Comparison of ENCODE assay signal across 19 mouse cellular contexts in genomic region chr1:132151908-132152307, GRCm38 (mm10). TPM values are rescaled to one million over a fixed set of nuclear protein-coding genes. Genes with fewer than 3 reads are reported as not detected.
A peak's percentile ranks its signal among the peaks of the same experiment; 100 is the strongest.
DNase-seq lines count a peak whose midpoint lies in the region; ATAC-seq and TF ChIP-seq lines count a peak whose summit lies in the region.
"Had no signal": no experiment of that assay in that cellular context is flagged by ENCODE, and none has a peak within 500 bp of the region (broad histone marks: within the 10 kb centered on the region; RNA-seq: fewer than 3 reads in every experiment).

No protein-coding gene starts in this region.

- no peak for TF ChIP-seq CTCF in embryonic fibroblast, embryonic 13.5 days (IDR thresholded peaks at IDR 0.05; ENCODE audit: borderline replicate concordance, insufficient read depth, low read length)
- TF ChIP-seq CTCF in stomach, postnatal 0 days (IDR thresholded peaks at IDR 0.05; ENCODE audit: low read depth): no peak
- no peak for TF ChIP-seq CTCF in cerebellum, adult 2 months (IDR thresholded peaks at IDR 0.05; ENCODE audit: borderline replicate concordance, insufficient read depth, low read depth, low read length)

- 0 out of 2 replicates have a peak overlapping the region, but pooled peaks have one; percentile 21 for H3K27ac ChIP-seq in lung, embryonic 15.5 days
- H3K27ac ChIP-seq in embryonic fibroblast, embryonic 13.5 days (ENCODE audit: insufficient read depth, low read length): peak overlapping the region; percentile 13; the same call in 1 of the 2 replicates
- peak overlapping the region; percentile 77 for H3K27ac ChIP-seq in stomach, postnatal 0 days (replicated peaks)
- H3K27ac ChIP-seq in cerebellum, adult 2 months (ENCODE audit: insufficient read depth, low read length): no peak overlapping the region
- H3K27ac ChIP-seq: embryonic facial prominence, embryonic 15.5 days; forebrain, embryonic 12.5 days; liver, embryonic 12.5 days; midbrain, embryonic 12.5 days had no signal

- no peak overlapping the region; the same call in 1 of the 2 replicates for H3K9ac ChIP-seq in lung, embryonic 15.5 days
- H3K9ac ChIP-seq in stomach, postnatal 0 days (ENCODE audit: low read length): no peak overlapping the region
- H3K9ac ChIP-seq: embryonic facial prominence, embryonic 15.5 days; forebrain, embryonic 12.5 days; liver, embryonic 12.5 days; midbrain, embryonic 12.5 days had no signal

- H3K4me1 ChIP-seq in lung, embryonic 15.5 days: peaks cover 28% of the 10 kb centered on the region
- H3K4me1 ChIP-seq in embryonic fibroblast, embryonic 13.5 days (ENCODE audit: control insufficient read depth, insufficient read depth, low read length): peaks cover 20% of the 10 kb centered on the region; the same call in 1 of the 2 replicates
- no peaks in the 10 kb centered on the region for H3K4me1 ChIP-seq in stomach, postnatal 0 days (replicated peaks; ENCODE audit: control insufficient read depth, insufficient read depth)
- H3K4me1 ChIP-seq in cerebellum, adult 2 months (ENCODE audit: control insufficient read depth, insufficient read depth, low read length): no peaks in the 10 kb centered on the region
- H3K4me1 ChIP-seq: midbrain, embryonic 12.5 days had no signal

- no peak for TF ChIP-seq POLR2A in embryonic fibroblast, embryonic 13.5 days (IDR thresholded peaks at IDR 0.05; ENCODE audit: low read depth, low read length)
- no peak for TF ChIP-seq POLR2A in cerebellum, adult 2 months (IDR thresholded peaks at IDR 0.05; ENCODE audit: borderline replicate concordance, insufficient read depth, low read length)

- H3K4me3 ChIP-seq in lung, embryonic 15.5 days: no peak overlapping the region
- H3K4me3 ChIP-seq in embryonic fibroblast, embryonic 13.5 days (ENCODE audit: insufficient read depth, low read length): no peak overlapping the region
- no peak overlapping the region for H3K4me3 ChIP-seq in stomach, postnatal 0 days (ENCODE audit: low read depth, low read length)
- no peak overlapping the region for H3K4me3 ChIP-seq in cerebellum, adult 2 months (replicated peaks; ENCODE audit: insufficient read depth, low read depth, low read length)
- H3K4me3 ChIP-seq: embryonic facial prominence, embryonic 15.5 days; forebrain, embryonic 12.5 days; liver, embryonic 12.5 days; midbrain, embryonic 12.5 days had no signal

- no peaks in the 10 kb centered on the region; the same call in 1 of the 2 replicates for H3K27me3 ChIP-seq in lung, embryonic 15.5 days
- no peaks in the 10 kb centered on the region for H3K27me3 ChIP-seq in stomach, postnatal 0 days (ENCODE audit: control insufficient read depth, insufficient read depth, low read length)
- no peaks in the 10 kb centered on the region for H3K27me3 ChIP-seq in cerebellum, adult 2 months (ENCODE audit: control insufficient read depth, insufficient read depth, low read length)
- H3K27me3 ChIP-seq: embryonic facial prominence, embryonic 15.5 days; forebrain, embryonic 12.5 days; liver, embryonic 12.5 days had no signal

- H3K9me3 ChIP-seq in lung, embryonic 15.5 days: no peaks in the 10 kb centered on the region
- no peaks in the 10 kb centered on the region for H3K9me3 ChIP-seq in stomach, postnatal 0 days (ENCODE audit: control insufficient read depth, low read length)
- H3K9me3 ChIP-seq: embryonic facial prominence, embryonic 15.5 days; forebrain, embryonic 12.5 days; liver, embryonic 12.5 days; midbrain, embryonic 12.5 days had no signal

- WGBS in lung, embryonic 15.5 days: 35% methylated on average over 2 of the region's 2 CpGs
- WGBS in stomach, postnatal 0 days: 43% methylated on average over 2 of the region's 2 CpGs
- WGBS in cerebellum, adult 2 months: 74% methylated on average over 2 of the region's 2 CpGs

- no peak for ATAC-seq in lung, embryonic 15.5 days (ENCODE audit: borderline replicate concordance, extremely low read depth, low FRiP score, low TSS enrichment)
- ATAC-seq in stomach, postnatal 0 days (ENCODE audit: low FRiP score, low TSS enrichment): peak; percentile 74
- ATAC-seq: liver, embryonic 12.5 days had no signal

- no peaks in the 10 kb centered on the region for H3K36me3 ChIP-seq in lung, embryonic 15.5 days
- no peaks in the 10 kb centered on the region for H3K36me3 ChIP-seq in stomach, postnatal 0 days (ENCODE audit: control insufficient read depth, insufficient read depth, low read length)
- H3K36me3 ChIP-seq: embryonic facial prominence, embryonic 15.5 days; forebrain, embryonic 12.5 days; liver, embryonic 12.5 days; midbrain, embryonic 12.5 days had no signal

- intact Hi-C loops in heart, postnatal 25 days (cut with DNase I): no loop called here

- TF ChIP-seq EP300 in stomach, postnatal 0 days (optimal IDR thresholded peaks at IDR 0.05): no peak

- H3K4me2 ChIP-seq in lung, embryonic 15.5 days: no peak overlapping the region
- H3K4me2 ChIP-seq in stomach, postnatal 0 days (replicated peaks; ENCODE audit: low read depth): no peak overlapping the region
- H3K4me2 ChIP-seq: embryonic facial prominence, embryonic 15.5 days; forebrain, embryonic 12.5 days; liver, embryonic 12.5 days; midbrain, embryonic 12.5 days had no signal

- peak; percentile 88 for DNase-seq in heart, adult 11 months
- no peak for DNase-seq in heart, postnatal 25 days (ENCODE audit: low spot score)
- DNase-seq in lung, postnatal 25 days (ENCODE audit: low spot score): no peak
- DNase-seq in stomach, postnatal 0 days (ENCODE audit: low spot score): peak; percentile 66
- DNase-seq in cerebellum, adult 2 months: no peak
- no peak for DNase-seq in adrenal gland, adult 2 months
- DNase-seq: adrenal gland, postnatal 10 days; cerebellum, adult 9-10 months; kidney, postnatal 4 days; left cerebral cortex, postnatal 4 days; thymus, adult 2 months had no signal

RNA-seq across cellular contexts. Expression of gene Cdk18, which starts 12.4 kb away (rescaled TPM):
- 10 to 100 TPM; 10.9 to 12.0 TPM for total RNA-seq in heart, postnatal 25 days (2021)
- polyA plus RNA-seq in lung, embryonic 15.5 days (2015; fragmentation: Nextera tagmentation; extraction: Ambion mirVana): 6.5 and 7.7 TPM in 2 replicates
- 14.0 and 28.8 TPM in 2 replicates for polyA plus RNA-seq in embryonic fibroblast, embryonic 13.5 days (2011; ENCODE audit: insufficient read length, low read depth, missing spikeins)
- 9.7 and 14.5 TPM in 2 replicates for polyA plus RNA-seq in stomach, postnatal 0 days (2015; fragmentation: Nextera tagmentation; extraction: Ambion mirVana)
- polyA plus RNA-seq in cerebellum, adult 2 months (2012; rRNA removed): 32.1 and 35.8 TPM in 2 replicates
- total RNA-seq in adrenal gland, adult 2 months (2021): 10 to 100 TPM; 14.9 to 22.5 TPM
- polyA plus RNA-seq in adrenal gland, adult 2 months (2012; rRNA removed): 36.3 and 42.5 TPM in 2 replicates

RNA-seq across cellular contexts. Expression of gene Lemd1, which starts 39.3 kb away (rescaled TPM):
- total RNA-seq in heart, postnatal 25 days (2021): not detected
- polyA plus RNA-seq in lung, embryonic 15.5 days (2015; fragmentation: Nextera tagmentation; extraction: Ambion mirVana): 1.7 and 2.0 TPM in 2 replicates
- not detected in 2 replicates for polyA plus RNA-seq in embryonic fibroblast, embryonic 13.5 days (2011; ENCODE audit: insufficient read length, low read depth, missing spikeins)
- 0.30 and 0.42 TPM in 2 replicates for polyA plus RNA-seq in stomach, postnatal 0 days (2015; fragmentation: Nextera tagmentation; extraction: Ambion mirVana)
- 7.1 and 7.6 TPM in 2 replicates for polyA plus RNA-seq in cerebellum, adult 2 months (2012; rRNA removed)
- total RNA-seq in adrenal gland, adult 2 months (2021): under 1 TPM in 1 of 2 experiments, not detected in 1; 0.41 TPM
- polyA plus RNA-seq in adrenal gland, adult 2 months (2012; rRNA removed): 0.19 and 0.20 TPM in 2 replicates
- total RNA-seq: hematopoietic stem cell, adult 5-6 weeks had no signal
- polyA plus RNA-seq: liver, embryonic 12.5 days; macrophage; thymus, adult 2 months had no signal

RNA-seq across cellular contexts. Expression of gene AC124108.1, which starts 39.3 kb away (rescaled TPM):
- not detected for total RNA-seq in heart, postnatal 25 days (2021)
- 0.52 and 0.69 TPM in 2 replicates for polyA plus RNA-seq in lung, embryonic 15.5 days (2015; fragmentation: Nextera tagmentation; extraction: Ambion mirVana)
- not detected in 2 replicates for polyA plus RNA-seq in embryonic fibroblast, embryonic 13.5 days (2011; ENCODE audit: insufficient read length, low read depth, missing spikeins)
- 0.02 and 0.06 TPM in 2 replicates for polyA plus RNA-seq in stomach, postnatal 0 days (2015; fragmentation: Nextera tagmentation; extraction: Ambion mirVana)
- 3.2 and 3.6 TPM in 2 replicates for polyA plus RNA-seq in cerebellum, adult 2 months (2012; rRNA removed)
- total RNA-seq in adrenal gland, adult 2 months (2021): under 1 TPM; 0.10 to 0.12 TPM
- polyA plus RNA-seq in adrenal gland, adult 2 months (2012; rRNA removed): 0.03 and 0.09 TPM in 2 replicates
- total RNA-seq: hematopoietic stem cell, adult 5-6 weeks had no signal
- polyA plus RNA-seq: liver, embryonic 12.5 days; macrophage; thymus, adult 2 months had no signal

Comparison
In these comparisons a context has a peak if more than half of its experiments do, and no peak if none do; other contexts are left out.
1. DNase-seq: peak in heart, adult 11 months (single experiment) and stomach, postnatal 0 days (single experiment); none in heart, postnatal 25 days (single experiment), lung, postnatal 25 days (single experiment), cerebellum, adult 2 months (0 of 2) and adrenal gland, adult 2 months (single experiment).